Mouse (Mus musculus) bone marrow macrophage, adult 2 months (primary cell): ENCODE measurements around the gene Sfxn1.

Source experiments
- CTCF ChIP-seq: IDR thresholded peaks from 2 replicates; pipeline ENCODE4 v1.5.1; 2012; ENCODE audit warnings: low read depth, mild to moderate bottlenecking, low read length, moderate library complexity
- POLR2A ChIP-seq: IDR thresholded peaks from 2 replicates; pipeline ENCODE4 v1.6.1; 2012; ENCODE audit warnings: mild to moderate bottlenecking, low read depth, low read length, borderline replicate concordance

DNA sequence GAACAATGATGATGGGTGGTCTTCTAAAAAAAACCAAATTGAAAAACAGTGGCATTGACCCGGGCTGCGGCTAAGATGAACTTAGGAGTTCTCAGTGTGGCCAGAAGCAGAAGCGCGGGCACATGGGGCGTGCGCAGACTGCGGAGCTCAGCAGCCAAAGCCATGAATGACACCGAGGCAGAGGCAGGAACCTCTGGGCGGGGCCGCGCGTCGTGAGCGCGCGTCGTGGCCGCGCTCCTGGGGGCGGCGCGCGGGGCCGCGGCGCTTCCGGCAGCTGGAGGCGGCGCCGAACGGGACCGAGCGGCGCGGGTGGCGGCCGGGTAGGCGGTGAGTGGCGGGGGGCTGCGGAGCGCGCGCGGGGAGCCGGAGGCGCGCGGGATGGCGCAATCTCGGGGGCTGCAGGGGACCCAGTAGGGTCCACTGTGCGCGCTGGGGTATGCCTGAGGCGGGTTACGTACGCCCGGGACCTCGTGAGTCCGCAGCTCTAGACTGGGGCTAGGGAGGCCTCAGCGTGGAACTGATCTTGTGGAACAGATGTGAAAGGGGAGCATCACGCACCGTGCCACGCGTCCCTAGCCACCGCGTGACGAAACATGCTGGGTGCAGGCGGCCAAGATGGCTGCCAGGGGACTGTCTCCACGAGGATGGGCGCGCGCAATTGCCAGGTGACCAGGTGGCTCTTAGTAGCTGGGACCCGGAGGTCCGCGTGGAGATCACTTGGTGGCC lies at the start of gene Sfxn1:
- no peak for TF ChIP-seq POLR2A
- no peak for TF ChIP-seq CTCF
